Mouse (Mus musculus): ENCODE data around the gene Ces5a. TPM values are rescaled to one million over a fixed set of nuclear protein-coding genes. Genes with fewer than 3 reads are reported as not detected.

The Ces5a gene
- total RNA-seq, 2 experiments from 2014 or later: not detected

Other genes starting within 250 kb of the Ces5a start
- not detected in 2 replicates for gene Ces1g, start 198.5 kb downstream of the Ces5a start, total RNA-seq (2014; fragmentation: Nextera tagmentation)
- not detected in 2 replicates for gene Ces1g, start 198.5 kb downstream of the Ces5a start, total RNA-seq (2017)
- gene Ces1h, start 156.1 kb downstream of the Ces5a start, total RNA-seq (2014; fragmentation: Nextera tagmentation): not detected in 2 replicates
- not detected in 2 replicates for gene Ces1h, start 156.1 kb downstream of the Ces5a start, total RNA-seq (2017)

Data from granulocyte monocyte progenitor cell, adult 5-6 weeks (primary cell).